Mouse (Mus musculus) lung, embryonic 14.5 days (tissue): ENCODE results near the gene Gm10837. TPM values are rescaled to one million over a fixed set of nuclear protein-coding genes. Genes with fewer than 3 reads are reported as not detected.

ENCODE experiments used
- ATAC-seq: fragments of 200-750 bp; cut with Nextera tagmentation; 2 replicates; pipeline ENCODE4 v1.8.0; 2017; ENCODE audit warnings: mild to moderate bottlenecking, moderate TSS enrichment, moderate library complexity; ENCODE audit not compliant: insufficient read depth
- DNase-seq: peaks from one replicate; pipeline ENCODE4 v3.0.0-alpha.2; 2015
- H3K27ac ChIP-seq: fragments of 300-500 bp; sonication (generic); 2 replicates; pipeline ENCODE4 v1.5.1; 2014; ENCODE audit warnings: low read depth, mild to moderate bottlenecking, moderate library complexity
- H3K27me3 ChIP-seq: fragments of 300-500 bp; sonication (generic); 2 replicates; pipeline ENCODE4 v1.6.1; 2014; ENCODE audit warnings: low read length, control low read depth; ENCODE audit not compliant: insufficient read depth
- H3K36me3 ChIP-seq: fragments of 300-500 bp; sonication (generic); 2 replicates; pipeline ENCODE4 v1.6.1; 2014; ENCODE audit warnings: control low read depth; ENCODE audit not compliant: insufficient read depth
- H3K4me1 ChIP-seq: fragments of 300-500 bp; sonication (generic); 2 replicates; pipeline ENCODE4 v1.6.1; 2014; ENCODE audit warnings: antibody characterized with exemption, control low read depth; ENCODE audit not compliant: insufficient read depth
- H3K4me2 ChIP-seq: fragments of 300-500 bp; sonication (generic); 2 replicates; pipeline ENCODE4 v1.6.1; 2014; ENCODE audit warnings: mild to moderate bottlenecking
- H3K4me3 ChIP-seq: fragments of 300-500 bp; sonication (generic); 2 replicates; pipeline ENCODE4 v1.5.1; 2014; ENCODE audit warnings: low read depth, low read length
- H3K9ac ChIP-seq: fragments of 300-500 bp; sonication (generic); 2 replicates; pipeline ENCODE4 v1.6.1; 2014
- H3K9me3 ChIP-seq: fragments of 300-500 bp; sonication (generic); 2 replicates; pipeline ENCODE4 v1.6.1; 2016; ENCODE audit warnings: low read depth, low read length, control low read depth
- CTCF ChIP-seq: IDR thresholded peaks from 2 replicates; pipeline ENCODE4 v1.5.1; 2016; ENCODE audit warnings: antibody characterized with exemption, low read depth
- WGBS: fragments of 180-500 bp; shearing (Covaris S2); extraction: QIAGEN DNeasy Blood & Tissue Kit; methylation state at CpG from one replicate; pipeline ENCODE4 v1.1.7; 2014; 5-methylcytosine and 5-hydroxymethylcytosine counted together
- polyA plus RNA-seq: library from polyadenylated mRNA; unstranded; fragments of >200 nt; fragmentation: Nextera tagmentation; extraction: Ambion mirVana; gene quantifications from 2 replicates; pipeline ENCODE4 v1.2.1, GENCODE M21; 2014

Gm10837 gene
- polyA plus RNA-seq, 1 experiment from 2014 or later, result not detected

DNA sequence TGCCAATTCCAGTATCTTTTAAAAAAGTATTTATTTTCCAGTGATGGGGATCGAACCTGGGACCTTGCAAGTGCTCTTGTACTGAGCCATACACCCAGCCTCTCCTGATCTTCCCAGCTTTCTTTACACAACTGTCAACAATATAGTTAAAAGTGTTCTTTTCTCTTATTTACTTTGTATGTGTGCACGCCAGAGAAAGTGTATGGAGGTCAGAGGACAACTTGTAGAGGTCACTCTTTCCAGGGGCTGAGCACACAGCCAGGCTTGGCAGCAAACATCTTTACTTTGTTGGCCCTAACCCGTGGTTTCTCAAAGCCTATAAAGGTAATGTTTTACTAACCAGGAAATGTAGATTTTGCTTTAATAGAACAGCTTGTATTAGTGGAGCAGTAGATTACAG lies 21.1 kb downstream of the Gm10837 start:
- Histone ChIP-seq H3K27me3 (no peaks in the 10 kb centered on the region; the same call in 1 of the 2 replicates), H3K4me1 (no peaks in the 10 kb centered on the region), H3K36me3 (no peaks in the 10 kb centered on the region), H3K9ac (no peak overlapping the region), H3K4me3 (no peak overlapping the region), H3K27ac (no peak overlapping the region), H3K9me3 (no peaks in the 10 kb centered on the region), H3K4me2 (no peak overlapping the region)
- 51% methylated on average over 3 of the region's 3 CpGs for whole genome bisulfite sequencing
- ATAC-seq, result no peak
- TF ChIP-seq CTCF, result no peak
- peak; percentile 6 for DNase-seq

DNA sequence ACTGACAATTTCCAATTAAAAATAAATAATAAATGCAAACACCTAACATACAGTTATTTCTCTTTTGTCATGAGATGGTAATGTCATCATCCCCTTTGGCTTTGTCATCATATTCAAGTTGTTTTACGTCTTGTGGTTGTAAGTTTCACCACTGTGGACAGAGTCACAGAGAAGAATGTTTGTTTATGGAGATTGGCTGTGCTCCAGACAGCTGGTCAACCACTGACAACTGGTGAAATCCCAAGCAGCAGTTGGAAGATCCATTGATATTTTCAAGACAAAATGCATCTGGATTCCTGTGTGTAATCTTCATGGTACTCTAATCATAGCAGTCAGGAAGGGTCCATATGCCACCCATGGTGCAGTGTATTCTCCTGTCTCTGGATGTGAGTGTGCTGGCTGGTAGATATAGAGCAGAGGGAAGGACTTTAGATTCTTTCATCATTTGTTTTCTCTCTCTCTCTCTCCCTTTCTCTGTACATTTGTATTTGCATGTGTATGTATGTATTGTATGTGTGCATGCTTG lies 23.2 kb downstream of the Gm10837 start:
- H3K9me3 ChIP-seq, result no peaks in the 10 kb centered on the region
- H3K27ac ChIP-seq, result no peak overlapping the region
- H3K36me3 ChIP-seq, result no peaks in the 10 kb centered on the region
- DNase-seq, result peak; percentile 82
- ATAC-seq, result peak; percentile 88; the same call in 1 of the 2 replicates
- TF ChIP-seq CTCF, result no peak
- H3K9ac ChIP-seq, result no peak overlapping the region
- 26% methylated on average over 1 of the region's 1 CpGs for WGBS
- H3K27me3 ChIP-seq, result no peaks in the 10 kb centered on the region; the same call in 1 of the 2 replicates
- H3K4me1 ChIP-seq, result no peaks in the 10 kb centered on the region
- no peak overlapping the region for H3K4me2 ChIP-seq
- H3K4me3 ChIP-seq, result no peak overlapping the region

DNA sequence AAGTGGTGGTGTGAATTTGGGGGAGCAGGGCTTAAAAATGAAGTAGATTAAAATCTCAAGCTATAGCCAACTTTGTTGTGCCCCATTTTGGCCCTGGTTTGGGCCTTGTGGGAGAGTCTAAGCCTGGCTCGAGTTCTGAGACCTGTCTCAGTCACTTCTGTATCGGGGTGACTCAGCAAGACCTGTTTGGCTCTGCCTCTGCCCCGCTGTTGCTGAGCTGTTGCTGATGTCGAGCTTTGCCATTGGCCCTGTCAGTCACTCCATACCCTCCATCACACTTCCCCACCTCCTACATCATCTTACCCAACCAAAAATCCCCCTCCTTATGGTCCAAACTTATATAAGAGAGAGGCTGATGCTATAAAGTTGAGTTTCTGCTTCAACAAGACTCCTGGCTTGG lies 38.1 kb downstream of the Gm10837 start:
- Histone ChIP-seq H3K9ac (no peak overlapping the region), H3K27me3 (no peaks in the 10 kb centered on the region), H3K4me3 (no peak overlapping the region), H3K27ac (no peak overlapping the region), H3K36me3 (no peaks in the 10 kb centered on the region), H3K4me2 (no peak overlapping the region), H3K4me1 (no peaks in the 10 kb centered on the region), H3K9me3 (no peaks in the 10 kb centered on the region)
- DNase-seq, result no peak
- ATAC-seq, result no peak
- WGBS, result 73% methylated on average over 4 of the region's 4 CpGs
- no peak for TF ChIP-seq CTCF

DNA sequence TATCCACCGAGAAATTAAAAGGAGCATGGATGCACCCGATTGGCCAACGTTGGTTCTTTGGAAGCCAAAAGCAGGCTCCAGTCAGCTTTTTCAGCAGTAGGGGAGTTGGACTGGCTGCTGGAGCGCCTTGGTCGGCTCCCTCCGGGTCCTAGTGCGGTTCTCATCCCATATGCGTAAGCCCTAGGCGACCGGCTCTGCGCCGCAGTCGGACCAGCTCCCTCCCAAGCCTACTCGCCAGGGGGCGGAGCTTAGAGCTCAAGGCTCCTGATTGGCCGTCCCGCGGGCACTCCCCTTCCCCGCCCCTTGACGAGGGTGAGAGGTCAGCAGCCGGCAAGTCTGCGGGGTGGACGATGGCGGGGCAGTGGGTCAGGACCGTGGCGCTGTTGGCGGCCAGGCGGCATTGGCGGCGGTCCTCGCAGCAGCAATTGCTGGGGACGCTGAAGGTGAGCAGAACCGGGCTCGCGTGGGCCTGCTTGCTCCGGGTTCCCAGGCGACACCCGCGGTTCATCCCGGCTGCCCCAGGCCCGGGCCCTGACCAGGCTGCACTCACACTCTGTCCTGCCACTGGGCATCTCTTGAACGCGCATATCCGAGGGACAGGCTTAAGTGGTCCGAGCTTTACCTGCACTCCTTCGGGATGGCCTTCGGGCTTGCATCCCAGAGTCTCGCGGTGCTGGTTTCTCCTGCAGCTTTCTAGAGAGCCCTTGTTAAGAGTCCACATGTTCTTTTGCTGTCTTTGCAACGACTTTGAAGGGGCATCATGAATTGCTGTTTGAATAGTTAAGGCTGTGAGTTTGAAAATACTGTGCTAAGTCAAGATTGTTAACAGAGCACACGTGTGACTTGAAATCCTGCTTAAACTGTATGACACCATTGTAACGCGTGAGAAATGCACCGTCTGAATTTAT lies 43.9 kb downstream of the Gm10837 start, which contains the start of gene Pcca:
Pcca (plus strand) TSS at position 308 of the 908 bp plus-strand sequence.
- Histone ChIP-seq H3K27ac (no peak within 1 kb of the TSS), H3K9me3 (no peaks in the 10 kb centered on the region), H3K4me2 (peak within 1 kb of the TSS; percentile 82), H3K36me3 (no peaks in the 10 kb centered on the region), H3K9ac (peak within 1 kb of the TSS; percentile 66), H3K27me3 (no peaks in the 10 kb centered on the region), H3K4me3 (peak within 1 kb of the TSS; percentile 73), H3K4me1 (no peaks in the 10 kb centered on the region)
- peak; percentile 15; the same call in 1 of the 2 replicates for TF ChIP-seq CTCF
- peak; percentile 100 for ATAC-seq
- DNase-seq, result peak; percentile 98
- 2% methylated on average over 54 of the region's 54 CpGs for WGBS

DNA sequence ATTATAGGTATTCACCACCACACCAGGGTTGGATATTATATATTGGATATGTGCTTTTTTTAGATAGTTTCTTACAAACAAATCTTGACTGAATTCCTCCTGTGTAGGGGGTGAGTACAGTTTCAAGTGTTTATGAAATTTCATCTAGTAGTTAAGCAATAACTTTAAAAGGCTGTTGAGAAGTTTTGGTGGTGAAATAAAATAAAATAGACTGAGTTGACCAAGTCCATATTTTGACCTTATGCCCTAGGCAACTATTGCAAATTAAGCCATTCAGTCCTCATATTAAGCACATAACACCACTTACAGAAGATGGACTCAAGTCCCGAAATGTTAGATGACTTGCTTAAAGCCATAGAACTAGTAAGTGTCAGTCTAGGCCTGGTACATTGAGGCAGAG lies 45.6 kb downstream of the Gm10837 start:
- no peak overlapping the region for H3K27ac ChIP-seq
- H3K4me2 ChIP-seq, result no peak overlapping the region
- ATAC-seq (no peak), DNase-seq (no peak)
- WGBS, result 93% methylated on average over 1 of the region's 1 CpGs
- H3K4me3 ChIP-seq, result no peak overlapping the region
- no peaks in the 10 kb centered on the region for H3K4me1 ChIP-seq
- no peaks in the 10 kb centered on the region for H3K27me3 ChIP-seq
- H3K9me3 ChIP-seq, result no peaks in the 10 kb centered on the region
- no peak overlapping the region for H3K9ac ChIP-seq
- no peak for TF ChIP-seq CTCF
- H3K36me3 ChIP-seq, result no peaks in the 10 kb centered on the region

Other genes with a start within 250 kb of the Gm10837 start
- gene Gm5089, start 39.5 kb upstream of the Gm10837 start, polyA plus RNA-seq, result not detected in 2 replicates
- gene Zic5, start 24.9 kb upstream of the Gm10837 start, polyA plus RNA-seq, result not detected in 2 replicates
- gene Zic2, start 15.2 kb upstream of the Gm10837 start, polyA plus RNA-seq, result not detected in 2 replicates
- 23.0 and 23.8 TPM in 2 replicates for gene Pcca, start 43.7 kb downstream of the Gm10837 start, polyA plus RNA-seq